Mouse (Mus musculus) kidney, embryonic 16.5 days (tissue): ENCODE measurements around the gene Zfp777. TPM values are rescaled to one million over a fixed set of nuclear protein-coding genes. Genes with fewer than 3 reads are reported as not detected.
A peak's percentile ranks its signal among the peaks of the same experiment; 100 is the strongest.

Source experiments
- ATAC-seq: fragments of 200-750 bp; cut with Nextera tagmentation; 2 replicates; pipeline ENCODE4 v1.8.0; 2017; ENCODE audit warnings: moderate TSS enrichment; ENCODE audit not compliant: low FRiP score, low TSS enrichment
- H3K27ac ChIP-seq: fragments of 300-500 bp; sonication (generic); 2 replicates; pipeline ENCODE4 v1.5.1; 2014; ENCODE audit warnings: low read length
- H3K27me3 ChIP-seq: fragments of 300-500 bp; sonication (generic); 2 replicates; pipeline ENCODE4 v1.6.1; 2014; ENCODE audit warnings: low read length, control low read depth, mixed read lengths; ENCODE audit not compliant: insufficient read depth
- H3K36me3 ChIP-seq: fragments of 300-500 bp; sonication (generic); 2 replicates; pipeline ENCODE4 v1.6.1; 2014; ENCODE audit warnings: low read length, control low read depth, mixed read lengths; ENCODE audit not compliant: insufficient read depth
- H3K4me1 ChIP-seq: fragments of 300-500 bp; sonication (generic); 2 replicates; pipeline ENCODE4 v1.6.1; 2014; ENCODE audit warnings: low read length, control low read depth, mixed read lengths; ENCODE audit not compliant: insufficient read depth
- H3K4me2 ChIP-seq: fragments of 300-500 bp; sonication (generic); replicated peaks from 2 replicates; pipeline ENCODE4 v1.6.1; 2014; ENCODE audit warnings: low read depth, low read length
- H3K4me3 ChIP-seq: fragments of 300-500 bp; sonication (generic); 2 replicates; pipeline ENCODE4 v1.5.1; 2014; ENCODE audit warnings: mild to moderate bottlenecking, low read length
- H3K9ac ChIP-seq: fragments of 300-500 bp; sonication (generic); replicated peaks from 2 replicates; pipeline ENCODE4 v1.6.1; 2014; ENCODE audit warnings: low read length
- H3K9me3 ChIP-seq: fragments of 300-500 bp; sonication (generic); 2 replicates; pipeline ENCODE4 v1.6.1; 2016; ENCODE audit warnings: low read length, control low read depth
- WGBS: fragments of 180-500 bp; shearing (Covaris S2); extraction: QIAGEN DNeasy Blood & Tissue Kit; methylation state at CpG from one replicate; pipeline ENCODE4 v1.1.7; 2014; 5-methylcytosine and 5-hydroxymethylcytosine counted together
- microRNA-seq: library from miRNA; unstranded; fragments of <30 nt; microRNA quantifications from one replicate; pipeline ENCODE4, GENCODE M21; 2016
- polyA plus RNA-seq: library from polyadenylated mRNA; unstranded; fragments of >200 nt; fragmentation: Nextera tagmentation; extraction: Ambion mirVana; gene quantifications from 2 replicates; pipeline ENCODE4 v1.2.1, GENCODE M21; 2015

The Zfp777 gene
- polyA plus RNA-seq, 1 experiment from 2014 or later: 9.0 TPM

DNA sequence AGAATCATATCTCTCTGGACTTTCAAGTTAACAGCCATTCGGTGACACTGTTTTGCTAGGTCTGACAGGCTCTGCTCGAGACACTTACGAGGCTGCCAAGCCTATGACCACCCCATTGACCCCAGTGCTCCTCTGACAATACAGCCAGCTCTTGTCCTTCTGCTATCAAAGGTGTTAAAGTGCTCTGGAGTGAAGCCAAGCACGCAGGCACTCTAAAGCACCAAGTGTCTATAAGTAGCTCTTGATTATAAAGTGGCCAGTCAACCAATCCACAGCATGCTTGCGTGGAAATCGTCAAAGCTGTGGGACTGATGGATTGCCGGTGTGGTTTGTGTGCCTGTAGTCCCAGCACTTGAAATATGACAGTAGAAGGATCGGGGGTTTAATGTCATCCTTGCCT, 38.0 kb downstream of the Zfp777 start:
- no peaks in the 10 kb centered on the region for H3K27me3 ChIP-seq
- no peak overlapping the region for H3K4me3 ChIP-seq
- H3K9ac ChIP-seq: no peak overlapping the region
- no peak overlapping the region for H3K27ac ChIP-seq
- H3K4me1 ChIP-seq: no peaks in the 10 kb centered on the region
- no peak for ATAC-seq
- no peaks in the 10 kb centered on the region for H3K36me3 ChIP-seq
- H3K4me2 ChIP-seq: no peak overlapping the region
- WGBS: 27% methylated on average over 8 of the region's 8 CpGs
- no peaks in the 10 kb centered on the region for H3K9me3 ChIP-seq

DNA sequence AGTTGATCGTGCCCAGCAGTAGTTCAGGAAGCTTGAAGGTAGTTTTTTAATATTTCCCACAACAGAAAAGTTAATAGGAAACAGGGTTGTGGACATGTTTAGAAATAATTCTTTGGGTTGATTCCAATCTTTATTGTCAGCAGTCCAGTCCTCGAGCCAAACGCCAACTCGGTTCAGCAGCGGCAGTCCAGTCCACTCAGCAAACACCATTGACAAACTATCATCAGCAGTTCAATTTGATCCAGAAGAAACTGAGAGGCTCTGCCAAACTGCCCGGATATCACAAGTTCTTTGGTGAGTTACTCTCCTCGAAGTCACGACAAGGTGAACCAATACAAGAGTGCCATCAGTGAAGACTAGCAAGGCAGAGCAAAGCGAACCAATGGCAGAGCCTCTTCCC, 53.0 kb downstream of the Zfp777 start:
- no peaks in the 10 kb centered on the region for H3K4me1 ChIP-seq
- no peaks in the 10 kb centered on the region for H3K27me3 ChIP-seq
- no peak for ATAC-seq
- 88% methylated on average over 9 of the region's 9 CpGs for WGBS
- no peak overlapping the region for H3K4me2 ChIP-seq
- H3K36me3 ChIP-seq: no peaks in the 10 kb centered on the region
- no peak overlapping the region for H3K27ac ChIP-seq
- H3K9me3 ChIP-seq: no peaks in the 10 kb centered on the region
- H3K9ac ChIP-seq: no peak overlapping the region
- no peak overlapping the region for H3K4me3 ChIP-seq

DNA sequence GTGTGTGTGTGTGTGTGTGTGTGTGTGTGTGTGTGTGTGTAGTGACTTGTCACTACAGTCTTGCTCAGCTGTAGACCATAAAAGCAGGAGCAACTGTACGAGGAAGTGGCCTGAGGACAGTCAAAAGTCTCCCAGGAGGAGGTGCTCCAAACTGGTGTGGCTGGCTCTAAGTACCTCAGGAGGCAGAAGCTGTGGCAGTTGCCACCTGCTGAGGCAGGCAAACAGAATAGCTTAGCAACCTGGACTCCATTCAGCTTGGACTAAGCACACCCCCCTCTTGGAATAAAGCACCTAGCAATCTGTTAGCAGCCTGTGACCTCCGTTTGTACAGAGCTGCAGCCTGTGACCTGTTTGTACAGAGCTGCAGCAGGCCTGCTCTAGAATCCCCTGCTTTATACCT, 64.8 kb downstream of the Zfp777 start:
- Histone ChIP-seq H3K27me3 (no peaks in the 10 kb centered on the region), H3K4me1 (no peaks in the 10 kb centered on the region), H3K4me3 (no peak overlapping the region), H3K9me3 (no peaks in the 10 kb centered on the region), H3K36me3 (no peaks in the 10 kb centered on the region), H3K9ac (no peak overlapping the region), H3K27ac (no peak overlapping the region), H3K4me2 (no peak overlapping the region)
- ATAC-seq: no peak
- WGBS: 28% methylated on average over 2 of the region's 2 CpGs

DNA sequence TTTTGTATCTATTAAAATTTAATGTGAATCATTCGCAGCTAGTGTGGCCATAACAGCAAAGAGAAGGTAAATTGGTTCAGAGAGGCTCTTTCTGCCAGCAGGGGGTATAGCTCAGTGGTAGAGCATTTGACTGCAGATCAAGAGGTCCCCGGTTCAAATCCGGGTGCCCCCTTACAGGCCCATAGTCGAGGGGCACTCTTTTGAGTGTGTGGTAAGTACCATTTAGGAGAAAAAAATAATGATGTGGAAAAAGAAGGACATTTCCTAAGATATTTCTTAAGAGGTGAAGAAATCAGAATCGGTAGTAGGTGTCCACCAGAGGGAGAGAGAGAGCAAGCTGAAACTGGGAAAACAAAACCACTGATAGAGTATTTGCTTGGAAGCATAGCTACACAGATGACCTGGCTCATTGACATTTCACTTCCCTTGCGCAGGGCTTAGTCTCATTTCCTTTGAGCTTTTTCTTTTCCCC, 69.8 kb downstream of the Zfp777 start:
- Histone ChIP-seq H3K9me3 (no peaks in the 10 kb centered on the region), H3K4me1 (no peaks in the 10 kb centered on the region), H3K9ac (no peak overlapping the region), H3K36me3 (no peaks in the 10 kb centered on the region), H3K27me3 (no peaks in the 10 kb centered on the region), H3K27ac (no peak overlapping the region), H3K4me3 (no peak overlapping the region), H3K4me2 (no peak overlapping the region)
- WGBS: 14% methylated on average over 6 of the region's 6 CpGs
- peak; percentile 83 for ATAC-seq

DNA sequence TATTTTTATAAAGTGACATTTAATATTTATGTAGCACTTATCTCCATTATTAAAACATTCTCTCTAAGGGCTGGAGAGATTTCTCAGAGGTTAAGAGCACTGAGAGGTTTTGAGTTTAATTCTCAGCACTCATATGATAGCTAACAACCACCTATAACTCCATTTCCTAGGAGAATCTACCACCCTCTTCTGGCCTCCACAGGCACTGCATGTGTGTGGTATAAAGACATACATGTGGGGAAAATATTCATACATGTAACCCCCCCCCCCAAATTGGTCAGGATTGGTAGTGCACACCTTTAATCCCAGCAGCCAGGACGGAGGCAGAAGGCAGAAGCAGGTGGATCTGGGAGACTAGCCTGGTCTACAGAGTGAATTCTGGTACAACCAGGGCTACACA, 74.1 kb downstream of the Zfp777 start:
- no peaks in the 10 kb centered on the region for H3K36me3 ChIP-seq
- no peak overlapping the region for H3K27ac ChIP-seq
- no peak overlapping the region for H3K4me2 ChIP-seq
- H3K27me3 ChIP-seq: no peaks in the 10 kb centered on the region
- no peaks in the 10 kb centered on the region for H3K9me3 ChIP-seq
- H3K9ac ChIP-seq: no peak overlapping the region
- 92% methylated on average over 1 of the region's 1 CpGs for WGBS
- H3K4me1 ChIP-seq: no peaks in the 10 kb centered on the region
- no peak for ATAC-seq
- H3K4me3 ChIP-seq: no peak overlapping the region

Small RNAs within 50 kb of the gene (microRNA-seq; reads per million reads assigned to microRNA genes)
- gene Gm24563: not detected

Other genes starting within 250 kb of the Zfp777 start
- 397 and 399 TPM in 2 replicates for gene Pdia4, start 235.5 kb downstream of the Zfp777 start, polyA plus RNA-seq
- 3.6 and 3.9 TPM in 2 replicates for gene Zfp786, start 218.0 kb downstream of the Zfp777 start, polyA plus RNA-seq
- gene Zfp398, start 213.2 kb downstream of the Zfp777 start, polyA plus RNA-seq: 9.1 and 10.8 TPM in 2 replicates
- gene Zfp282, start 171.7 kb downstream of the Zfp777 start, polyA plus RNA-seq: 17.8 and 18.7 TPM in 2 replicates
- 19.4 and 20.2 TPM in 2 replicates for gene Zfp212, start 128.4 kb downstream of the Zfp777 start, polyA plus RNA-seq
- 8.9 and 11.0 TPM in 2 replicates for gene Zfp956, start 95.5 kb downstream of the Zfp777 start, polyA plus RNA-seq
- gene Zfp746, start 37.7 kb upstream of the Zfp777 start, polyA plus RNA-seq: 9.1 and 16.4 TPM in 2 replicates